Mouse (Mus musculus): Measurements from ENCODE around the gene Smurf1. TPM values are rescaled to one million over a fixed set of nuclear protein-coding genes. Genes with fewer than 3 reads are reported as not detected.

The Smurf1 gene
- polyA plus RNA-seq, 1 experiment: 21.9 TPM

DNA sequence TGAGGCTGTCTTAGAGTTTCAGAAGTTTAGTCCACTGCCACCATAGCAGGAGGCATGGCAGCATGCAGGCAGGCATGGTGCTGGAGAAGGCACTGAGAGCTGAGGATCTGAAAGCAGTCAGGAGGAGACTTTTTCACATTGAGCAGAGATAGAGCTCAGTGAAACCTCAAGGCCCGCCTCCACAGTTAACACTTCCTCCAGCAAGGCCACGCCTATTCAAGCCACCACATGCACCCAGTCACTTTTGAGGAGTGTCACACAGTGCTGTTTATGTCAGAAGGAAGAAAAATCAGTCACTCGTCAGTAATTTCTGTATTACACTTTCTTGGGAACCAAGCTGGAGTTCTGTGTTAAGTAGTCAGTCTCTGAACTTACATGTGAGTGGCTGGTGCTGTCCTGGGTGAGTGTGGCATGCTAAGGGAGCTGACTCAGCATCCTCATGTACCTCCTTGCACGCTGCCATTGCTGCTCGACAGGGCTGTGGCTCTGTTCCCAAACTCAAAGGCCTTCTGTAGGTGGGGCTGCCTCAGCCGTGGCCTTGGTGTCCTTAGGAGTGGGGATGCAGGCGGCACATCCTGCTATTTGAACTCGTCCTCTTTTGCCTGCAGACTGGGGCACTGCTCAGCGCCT lies 133.7 kb downstream of the Smurf1 start:
- no peaks in the 10 kb centered on the region for H3K27me3 ChIP-seq (ENCODE audit: control insufficient read depth, insufficient read depth, low read length)
- no peak overlapping the region for H3K27ac ChIP-seq (ENCODE audit: insufficient read depth, low read length)
- DNase-seq: no peak
- peaks cover 19% of the 10 kb centered on the region for H3K4me1 ChIP-seq (ENCODE audit: control insufficient read depth, insufficient read depth, low read length)
- WGBS: 86% methylated on average over 9 of the region's 9 CpGs
- no peak overlapping the region for H3K4me3 ChIP-seq (replicated peaks; ENCODE audit: insufficient read depth, low read depth, low read length)
- TF ChIP-seq POLR2A (IDR thresholded peaks at IDR 0.05; ENCODE audit: borderline replicate concordance, insufficient read depth, low read length) (no peak), CTCF (IDR thresholded peaks at IDR 0.05; ENCODE audit: borderline replicate concordance, insufficient read depth, low read depth, low read length) (no peak)

DNA sequence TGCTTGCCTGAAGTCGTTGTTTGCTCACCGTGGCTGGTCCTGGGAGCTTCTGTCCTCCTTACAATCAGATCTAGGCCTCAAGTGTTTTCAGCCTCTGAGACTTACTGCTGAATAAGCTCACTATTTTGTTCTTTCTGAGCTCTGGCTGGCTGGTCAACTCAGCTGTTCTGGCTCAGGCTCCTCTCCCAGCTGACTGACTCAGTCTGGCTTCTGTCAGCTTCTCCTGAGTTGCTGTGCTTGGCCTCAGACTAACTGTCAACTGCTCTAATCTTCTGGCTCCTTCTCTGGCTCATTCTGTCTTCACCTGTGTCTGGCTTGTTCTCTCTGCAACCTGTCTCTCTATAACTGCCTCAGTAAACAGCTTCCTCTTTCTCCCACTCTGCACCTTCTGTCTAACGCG lies 136.0 kb downstream of the Smurf1 start:
- H3K4me3 ChIP-seq (replicated peaks; ENCODE audit: insufficient read depth, low read depth, low read length): no peak overlapping the region
- no peak for DNase-seq
- peaks cover 19% of the 10 kb centered on the region for H3K4me1 ChIP-seq (ENCODE audit: control insufficient read depth, insufficient read depth, low read length)
- H3K27me3 ChIP-seq (ENCODE audit: control insufficient read depth, insufficient read depth, low read length): no peaks in the 10 kb centered on the region
- TF ChIP-seq POLR2A (IDR thresholded peaks at IDR 0.05; ENCODE audit: borderline replicate concordance, insufficient read depth, low read length): no peak
- H3K27ac ChIP-seq (ENCODE audit: insufficient read depth, low read length): no peak overlapping the region
- 93% methylated on average over 4 of the region's 4 CpGs for WGBS

DNA sequence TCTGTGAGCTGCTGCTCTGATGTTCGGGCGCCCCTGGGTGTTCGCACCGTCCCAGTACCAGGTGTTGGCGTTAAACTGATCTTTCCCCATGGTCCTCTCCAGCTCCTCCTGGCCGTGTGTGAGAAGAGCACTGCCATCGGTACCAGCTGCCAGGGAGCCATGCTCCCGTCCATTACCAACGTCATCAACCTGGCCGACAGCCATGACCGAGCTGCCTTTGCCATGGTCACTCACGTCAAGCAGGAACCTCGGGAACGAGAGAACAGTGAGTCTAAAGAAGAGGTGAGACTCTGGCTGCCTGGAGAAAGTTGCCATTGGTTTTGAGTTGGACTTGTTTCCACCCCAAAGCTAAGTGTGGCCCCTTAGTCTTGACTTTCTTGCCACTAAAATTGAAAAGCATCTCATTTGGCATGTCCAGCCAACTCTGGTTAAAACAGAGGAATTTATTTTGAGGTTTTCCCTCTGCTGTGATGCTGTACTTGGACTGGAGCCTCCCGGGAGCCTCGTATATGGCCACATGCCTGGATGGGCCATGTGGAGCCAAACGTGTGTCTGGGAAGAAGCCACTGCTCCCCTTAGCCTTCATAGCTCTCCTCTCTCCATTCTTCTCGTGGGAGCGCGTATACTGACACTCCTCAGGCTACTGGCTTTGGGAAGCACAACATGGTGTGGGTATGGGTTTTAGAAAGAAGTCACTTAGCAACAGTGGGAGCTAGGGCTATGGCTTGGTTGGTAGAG lies 137.1 kb downstream of the Smurf1 start:
- H3K27me3 ChIP-seq (ENCODE audit: control insufficient read depth, insufficient read depth, low read length): no peaks in the 10 kb centered on the region
- DNase-seq: peak; percentile 83 to 84

More for the DNA sequence above, 137.1 kb downstream of the Smurf1 start:
- H3K4me1 ChIP-seq (ENCODE audit: control insufficient read depth, insufficient read depth, low read length): peaks cover 19% of the 10 kb centered on the region
- H3K4me3 ChIP-seq (replicated peaks; ENCODE audit: insufficient read depth, low read depth, low read length): no peak overlapping the region
- H3K27ac ChIP-seq (ENCODE audit: insufficient read depth, low read length): peak overlapping the region; percentile 50; the same call in 1 of the 2 replicates
- TF ChIP-seq CTCF (IDR thresholded peaks at IDR 0.05; ENCODE audit: borderline replicate concordance, insufficient read depth, low read depth, low read length): no peak
- no peak for TF ChIP-seq POLR2A (IDR thresholded peaks at IDR 0.05; ENCODE audit: borderline replicate concordance, insufficient read depth, low read length)
- 17% methylated on average over 20 of the region's 20 CpGs for WGBS

Other genes starting within 250 kb of the Smurf1 start
- 159 and 178 TPM in 2 replicates for gene Tmem130, start 204.0 kb downstream of the Smurf1 start, polyA plus RNA-seq (2012; rRNA removed)
- 128 and 130 TPM in 2 replicates for gene Trrap, start 198.1 kb downstream of the Smurf1 start, polyA plus RNA-seq (2012; rRNA removed)
- gene Gm4871, start 66.9 kb upstream of the Smurf1 start, polyA plus RNA-seq (2012; rRNA removed): not detected in 2 replicates
- gene 1700018F24Rik, start 77.1 kb upstream of the Smurf1 start, polyA plus RNA-seq (2012; rRNA removed): not detected in 2 replicates
- gene Arpc1a, start 118.0 kb upstream of the Smurf1 start, polyA plus RNA-seq (2012; rRNA removed): 214 and 221 TPM in 2 replicates
- not detected in 2 replicates for gene Kpna7, start 118.2 kb upstream of the Smurf1 start, polyA plus RNA-seq (2012; rRNA removed)
- 46.2 and 50.2 TPM in 2 replicates for gene Arpc1b, start 148.4 kb upstream of the Smurf1 start, polyA plus RNA-seq (2012; rRNA removed)
- 61.0 and 70.4 TPM in 2 replicates for gene Pdap1, start 174.4 kb upstream of the Smurf1 start, polyA plus RNA-seq (2012; rRNA removed)
- 101 and 106 TPM in 2 replicates for gene Bud31, start 174.5 kb upstream of the Smurf1 start, polyA plus RNA-seq (2012; rRNA removed)
- gene Ptcd1, start 201.3 kb upstream of the Smurf1 start, polyA plus RNA-seq (2012; rRNA removed): 20.2 and 22.4 TPM in 2 replicates
- gene Cpsf4, start 201.4 kb upstream of the Smurf1 start, polyA plus RNA-seq (2012; rRNA removed): 40.7 and 40.9 TPM in 2 replicates
- gene Atp5j2, start 226.2 kb upstream of the Smurf1 start, polyA plus RNA-seq (2012; rRNA removed): 438 and 445 TPM in 2 replicates
- 9.9 and 10.3 TPM in 2 replicates for gene Zkscan14, start 236.0 kb upstream of the Smurf1 start, polyA plus RNA-seq (2012; rRNA removed)
- 11.0 and 11.2 TPM in 2 replicates for gene Zkscan5, start 238.7 kb upstream of the Smurf1 start, polyA plus RNA-seq (2012; rRNA removed)